Mouse (Mus musculus) embryonic facial prominence, embryonic 11.5 days (tissue): Measurements from ENCODE around the gene Rybp. TPM values are rescaled to one million over a fixed set of nuclear protein-coding genes. Genes with fewer than 3 reads are reported as not detected.

Experiments used
- ATAC-seq: fragments of 200-750 bp; cut with Nextera tagmentation; replicated peaks from 2 replicates; pipeline ENCODE4 v1.8.0; 2017; ENCODE audit warnings: low read depth; ENCODE audit not compliant: insufficient number of reproducible peaks, low FRiP score, low TSS enrichment
- DNase-seq: peaks from one replicate; pipeline ENCODE4 v3.0.0-alpha.2; 2015; ENCODE audit warnings: low spot score
- H3K27ac ChIP-seq: fragments of 300-500 bp; sonication (generic); replicated peaks from 2 replicates; pipeline ENCODE4 v1.5.1; 2014; ENCODE audit warnings: mild to moderate bottlenecking, low read depth, low read length, control low read depth
- H3K27me3 ChIP-seq: fragments of 300-500 bp; sonication (generic); 2 replicates; pipeline ENCODE4 v1.6.1; 2014; ENCODE audit warnings: mild to moderate bottlenecking, low read length, moderate library complexity, mixed read lengths; ENCODE audit not compliant: control insufficient read depth, insufficient read depth
- H3K36me3 ChIP-seq: fragments of 300-500 bp; sonication (generic); replicated peaks from 2 replicates; pipeline ENCODE4 v1.6.1; 2014; ENCODE audit warnings: low read depth, mild to moderate bottlenecking, low read length, moderate library complexity, mixed read lengths; ENCODE audit not compliant: control insufficient read depth, insufficient read depth
- H3K4me1 ChIP-seq: fragments of 300-500 bp; sonication (generic); 2 replicates; pipeline ENCODE4 v1.6.1; 2014; ENCODE audit warnings: low read length, mixed read lengths; ENCODE audit not compliant: control insufficient read depth, insufficient read depth
- H3K4me2 ChIP-seq: fragments of 300-500 bp; sonication (generic); 2 replicates; pipeline ENCODE4 v1.6.1; 2014; ENCODE audit warnings: low read depth, mild to moderate bottlenecking, control low read depth, low read length, moderate library complexity
- H3K4me3 ChIP-seq: fragments of 300-500 bp; sonication (generic); 2 replicates; pipeline ENCODE4 v1.5.1; 2014; ENCODE audit warnings: low read depth, low read length, control low read depth
- H3K9ac ChIP-seq: fragments of 300-500 bp; sonication (generic); replicated peaks from 2 replicates; pipeline ENCODE4 v1.6.1; 2014; ENCODE audit warnings: mild to moderate bottlenecking, control low read depth, low read length
- H3K9me3 ChIP-seq: fragments of 300-500 bp; sonication (generic); replicated peaks from 2 replicates; pipeline ENCODE4 v1.6.1; 2016; ENCODE audit warnings: mild to moderate bottlenecking, low read length, inconsistent platforms, mixed read lengths; ENCODE audit not compliant: control insufficient read depth
- WGBS: fragments of 180-500 bp; shearing (Covaris S2); extraction: QIAGEN DNeasy Blood & Tissue Kit; methylation state at CpG from one replicate; pipeline ENCODE4 v1.1.7; 2014; 5-methylcytosine and 5-hydroxymethylcytosine counted together
- polyA plus RNA-seq: library from polyadenylated mRNA; unstranded; fragments of >200 nt; fragmentation: Nextera tagmentation; extraction: Ambion mirVana; gene quantifications from 2 replicates; pipeline ENCODE4 v1.2.1, GENCODE M21; 2014

The Rybp gene
- polyA plus RNA-seq, 1 experiment from 2014 or later = 15.2 TPM

DNA sequence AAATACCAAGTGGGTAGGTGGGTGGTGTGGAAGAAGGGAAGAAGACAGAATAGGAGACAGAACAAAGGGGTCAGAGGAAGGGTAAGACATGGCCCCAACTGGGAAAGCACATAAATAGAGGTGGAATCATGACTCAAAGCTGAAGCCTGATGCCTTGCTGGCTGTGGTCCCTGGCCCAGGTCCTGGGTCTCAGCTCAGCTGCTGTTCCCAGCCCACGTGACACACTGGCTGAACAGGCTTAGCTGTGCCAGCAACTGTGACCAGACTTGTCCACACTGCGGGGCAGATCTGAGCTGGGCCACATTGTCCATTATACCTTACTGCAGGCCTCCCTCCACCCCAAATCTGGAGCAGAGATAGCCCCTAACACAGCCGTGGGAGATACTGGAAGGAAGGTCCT is 103.9 kb downstream of the Rybp start:
- Histone ChIP-seq H3K27me3 (no peaks in the 10 kb centered on the region), H3K9ac (no peak overlapping the region), H3K36me3 (no peaks in the 10 kb centered on the region), H3K9me3 (no peaks in the 10 kb centered on the region), H3K4me2 (no peak overlapping the region), H3K4me1 (no peaks in the 10 kb centered on the region), H3K4me3 (no peak overlapping the region), H3K27ac (no peak overlapping the region)
- 78% methylated on average over 3 of the region's 3 CpGs for WGBS
- DNase-seq (no peak), ATAC-seq (no peak)

DNA sequence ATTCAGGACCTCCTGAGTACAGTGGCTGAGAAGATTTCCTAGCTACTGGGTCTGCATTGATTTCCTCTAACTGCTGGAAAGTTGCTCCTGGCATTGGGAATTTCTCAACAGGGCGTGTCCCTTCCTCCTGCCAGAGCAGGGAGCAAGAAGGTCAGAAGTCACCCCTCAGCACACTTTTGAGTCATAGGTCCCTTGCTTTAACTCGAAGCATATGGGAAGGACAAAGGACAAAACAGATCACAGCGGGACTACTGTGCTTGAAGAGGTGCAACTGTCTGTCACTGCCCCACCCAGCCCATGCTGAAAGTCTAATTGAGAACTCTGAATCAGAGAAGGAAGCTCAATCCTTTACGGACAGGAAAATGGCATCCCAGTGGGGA is 106.4 kb downstream of the Rybp start:
- Histone ChIP-seq H3K4me1 (no peaks in the 10 kb centered on the region), H3K27me3 (no peaks in the 10 kb centered on the region), H3K36me3 (no peaks in the 10 kb centered on the region), H3K4me2 (no peak overlapping the region), H3K9ac (no peak overlapping the region), H3K4me3 (no peak overlapping the region), H3K9me3 (no peaks in the 10 kb centered on the region), H3K27ac (no peak overlapping the region)
- ATAC-seq (no peak), DNase-seq (no peak)
- WGBS = 26% methylated on average over 4 of the region's 4 CpGs

DNA sequence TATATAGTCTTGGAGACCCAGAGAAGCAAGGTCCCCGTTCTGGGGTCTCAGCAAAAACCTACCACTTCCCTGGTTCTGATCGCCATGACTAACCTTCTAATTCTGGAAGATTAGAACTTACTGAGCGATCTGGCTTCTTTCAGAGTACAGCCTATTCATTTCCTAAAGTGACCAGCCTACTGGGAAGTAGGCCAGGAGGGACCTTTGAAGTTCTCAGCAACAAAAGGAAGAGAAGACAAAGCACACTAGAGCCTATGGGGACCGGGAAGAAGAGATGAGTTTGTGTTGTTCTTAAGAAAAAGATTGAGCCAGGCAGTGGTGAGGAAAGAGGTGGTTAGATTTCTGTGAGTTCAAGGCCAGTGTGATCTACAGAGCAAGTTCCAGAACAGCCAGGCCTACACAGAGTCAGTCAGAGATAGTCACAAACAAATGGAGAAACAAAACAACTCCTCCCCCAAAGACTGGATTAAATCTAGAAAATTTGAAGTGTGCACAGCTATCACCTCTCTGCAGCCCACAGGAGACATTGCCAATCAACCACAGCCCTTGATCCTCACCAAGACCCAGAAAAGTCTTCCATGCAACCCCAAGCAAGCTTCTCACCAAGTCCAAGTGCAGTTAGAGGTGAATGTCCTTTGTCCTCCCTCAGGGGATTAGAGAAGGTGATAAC is 106.9 kb downstream of the Rybp start:
- H3K9ac ChIP-seq = no peak overlapping the region
- no peak overlapping the region for H3K4me2 ChIP-seq
- no peaks in the 10 kb centered on the region for H3K4me1 ChIP-seq
- no peaks in the 10 kb centered on the region for H3K27me3 ChIP-seq
- H3K9me3 ChIP-seq = no peaks in the 10 kb centered on the region
- H3K36me3 ChIP-seq = no peaks in the 10 kb centered on the region
- H3K27ac ChIP-seq = no peak overlapping the region
- H3K4me3 ChIP-seq = no peak overlapping the region
- DNase-seq = no peak
- 89% methylated on average over 4 of the region's 4 CpGs for WGBS
- ATAC-seq = no peak

DNA sequence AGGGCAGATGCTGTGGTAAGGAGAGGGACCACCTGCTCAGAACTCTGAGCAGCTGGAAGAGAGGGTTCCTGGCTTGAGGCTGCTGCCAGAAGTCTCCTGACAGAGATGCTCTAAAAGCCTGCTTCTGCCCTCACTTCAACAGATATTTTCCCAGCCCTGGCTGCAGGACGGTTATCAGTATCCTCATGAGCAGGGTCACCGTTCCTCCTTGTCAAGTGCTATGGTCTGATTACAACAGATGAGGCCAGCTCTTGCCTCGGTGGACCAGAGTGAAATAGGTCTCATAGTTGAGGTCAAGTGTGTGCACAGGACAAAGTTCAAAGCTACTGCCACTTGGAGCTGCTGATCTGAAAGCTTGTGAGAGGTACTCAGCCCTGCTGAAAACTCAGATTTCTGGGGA is 108.5 kb downstream of the Rybp start:
- Histone ChIP-seq H3K27ac (no peak overlapping the region), H3K36me3 (no peaks in the 10 kb centered on the region), H3K9ac (no peak overlapping the region), H3K4me1 (no peaks in the 10 kb centered on the region), H3K9me3 (no peaks in the 10 kb centered on the region), H3K4me2 (no peak overlapping the region), H3K4me3 (no peak overlapping the region), H3K27me3 (no peaks in the 10 kb centered on the region)
- no peak for ATAC-seq
- no peak for DNase-seq
- 72% methylated on average over 3 of the region's 3 CpGs for whole genome bisulfite sequencing
